Mouse (Mus musculus): ENCODE results near the gene Cyp27b1. TPM values are rescaled to one million over a fixed set of nuclear protein-coding genes. Genes with fewer than 3 reads are reported as not detected.

The Cyp27b1 gene
- polyA plus RNA-seq, 1 experiment, result 0.27 TPM

GRCm38 (mm10) chr10:127081996-127082620 lies 34.1 kb downstream of the Cyp27b1 start:
- DNase-seq (ENCODE audit: low read depth, low spot score), result no peak
- 13% methylated on average over 8 of the region's 8 CpGs for WGBS

- DNase-seq (ENCODE audit: low read depth, low spot score), result no peak
- WGBS, result 36% methylated on average over 8 of the region's 8 CpGs
These were observed 35.4 kb downstream of the Cyp27b1 start for GRCm38 (mm10) chr10:127083292-127083914.

- 32% methylated on average over 5 of the region's 5 CpGs for WGBS
These were observed 35.9 kb downstream of the Cyp27b1 start for GRCm38 (mm10) chr10:127083915-127084306.

GRCm38 (mm10) chr10:127085052-127085451 lies 37.0 kb downstream of the Cyp27b1 start:
- 79% methylated on average over 9 of the region's 9 CpGs for WGBS
- DNase-seq (ENCODE audit: low read depth, low spot score), result no peak

More at GRCm38 (mm10) chr10:127083915-127084306, 35.9 kb downstream of the Cyp27b1 start:
- no peak for DNase-seq (ENCODE audit: low read depth, low spot score)

- 54% methylated on average over 6 of the region's 6 CpGs for WGBS
These were observed 37.6 kb downstream of the Cyp27b1 start for GRCm38 (mm10) chr10:127085633-127086032.

GRCm38 (mm10) chr10:127090560-127091411 lies 42.7 kb downstream of the Cyp27b1 start:
- no peak for DNase-seq (ENCODE audit: low read depth, low spot score)
- 15% methylated on average over 57 of the region's 57 CpGs for WGBS

More at GRCm38 (mm10) chr10:127085633-127086032, 37.6 kb downstream of the Cyp27b1 start:
- DNase-seq (ENCODE audit: low read depth, low spot score), result no peak

GRCm38 (mm10) chr10:127091507-127092396 lies 43.7 kb downstream of the Cyp27b1 start:
- WGBS, result 14% methylated on average over 50 of the region's 51 CpGs
- no peak for DNase-seq (ENCODE audit: low read depth, low spot score)

GRCm38 (mm10) chr10:127092742-127093141 lies 44.7 kb downstream of the Cyp27b1 start:
- DNase-seq (ENCODE audit: low read depth, low spot score), result no peak
- 56% methylated on average over 4 of the region's 4 CpGs for WGBS

- no peak for DNase-seq (ENCODE audit: low read depth, low spot score)
- WGBS, result 11% methylated on average over 7 of the region's 7 CpGs
These were observed 46.3 kb downstream of the Cyp27b1 start for GRCm38 (mm10) chr10:127094382-127094802.

- WGBS, result 87% methylated on average over 20 of the region's 20 CpGs
- DNase-seq (ENCODE audit: low read depth, low spot score), result no peak
These were observed 50.5 kb downstream of the Cyp27b1 start for GRCm38 (mm10) chr10:127098514-127098913.

GRCm38 (mm10) chr10:127099191-127099590 lies 51.1 kb downstream of the Cyp27b1 start:
- DNase-seq (ENCODE audit: low read depth, low spot score), result no peak
- WGBS, result 90% methylated on average over 10 of the region's 10 CpGs

- no peak for DNase-seq (ENCODE audit: low read depth, low spot score)
- WGBS, result 91% methylated on average over 15 of the region's 15 CpGs
These were observed 51.8 kb downstream of the Cyp27b1 start for GRCm38 (mm10) chr10:127099868-127100267.

GRCm38 (mm10) chr10:127100414-127100813 lies 52.4 kb downstream of the Cyp27b1 start:
- no peak for DNase-seq (ENCODE audit: low read depth, low spot score)
- WGBS, result 84% methylated on average over 8 of the region's 8 CpGs

GRCm38 (mm10) chr10:127101151-127101550 lies 53.1 kb downstream of the Cyp27b1 start:
- 82% methylated on average over 6 of the region's 6 CpGs for WGBS
- no peak for DNase-seq (ENCODE audit: low read depth, low spot score)

Other genes with a start within 250 kb of the Cyp27b1 start
- gene Atp23, start 146.9 kb upstream of the Cyp27b1 start, polyA plus RNA-seq (2012; rRNA removed), result 7.8 and 9.3 TPM in 2 replicates
- 123 TPM in 2 replicates for gene Ctdsp2, start 69.5 kb upstream of the Cyp27b1 start, polyA plus RNA-seq (2012; rRNA removed)
- gene Avil, start 47.5 kb upstream of the Cyp27b1 start, polyA plus RNA-seq (2012; rRNA removed), result 1.5 and 2.1 TPM in 2 replicates
- gene Tsfm, start 17.4 kb upstream of the Cyp27b1 start, polyA plus RNA-seq (2012; rRNA removed), result 39.0 and 39.4 TPM in 2 replicates
- gene Mettl1, start 6.8 kb upstream of the Cyp27b1 start, polyA plus RNA-seq (2012; rRNA removed), result 20.7 and 22.6 TPM in 2 replicates
- 1.4 TPM in 2 replicates for gene Eef1akmt3, start 6.7 kb upstream of the Cyp27b1 start, polyA plus RNA-seq (2012; rRNA removed)
- gene March9, start 11.9 kb downstream of the Cyp27b1 start, polyA plus RNA-seq (2012; rRNA removed), result 3.2 and 3.5 TPM in 2 replicates
- gene Cdk4, start 15.3 kb downstream of the Cyp27b1 start, polyA plus RNA-seq (2012; rRNA removed), result 228 and 258 TPM in 2 replicates
- 73.8 and 85.4 TPM in 2 replicates for gene Tspan31, start 22.0 kb downstream of the Cyp27b1 start, polyA plus RNA-seq (2012; rRNA removed)
- gene Agap2, start 27.0 kb downstream of the Cyp27b1 start, polyA plus RNA-seq (2012; rRNA removed), result 4.0 and 7.1 TPM in 2 replicates
- 71.3 and 102 TPM in 2 replicates for gene Os9, start 72.9 kb downstream of the Cyp27b1 start, polyA plus RNA-seq (2012; rRNA removed)
- gene B4galnt1, start 117.0 kb downstream of the Cyp27b1 start, polyA plus RNA-seq (2012; rRNA removed), result 247 and 361 TPM in 2 replicates
- 0.41 and 0.90 TPM in 2 replicates for gene Slc26a10, start 132.4 kb downstream of the Cyp27b1 start, polyA plus RNA-seq (2012; rRNA removed)
- 16.0 and 20.5 TPM in 2 replicates for gene Arhgef25, start 141.8 kb downstream of the Cyp27b1 start, polyA plus RNA-seq (2012; rRNA removed)
- 38.0 and 47.9 TPM in 2 replicates for gene Dtx3, start 147.5 kb downstream of the Cyp27b1 start, polyA plus RNA-seq (2012; rRNA removed)
- 38.9 and 42.6 TPM in 2 replicates for gene Pip4k2c, start 163.3 kb downstream of the Cyp27b1 start, polyA plus RNA-seq (2012; rRNA removed)
- gene Kif5a, start 215.1 kb downstream of the Cyp27b1 start, polyA plus RNA-seq (2012; rRNA removed), result 1.2 and 2.0 TPM in 2 replicates
- 181 and 201 TPM in 2 replicates for gene Dctn2, start 218.1 kb downstream of the Cyp27b1 start, polyA plus RNA-seq (2012; rRNA removed)
- gene Mbd6, start 240.8 kb downstream of the Cyp27b1 start, polyA plus RNA-seq (2012; rRNA removed), result 27.9 and 36.8 TPM in 2 replicates